Comparison of ENCODE assay signal across 9 mouse cellular contexts in genomic region chr17:12307251-12308135, GRCm38 (mm10). TPM values are rescaled to one million over a fixed set of nuclear protein-coding genes. Genes with fewer than 3 reads are reported as not detected.
A peak's percentile ranks its signal among the peaks of the same experiment; 100 is the strongest.
DNase-seq lines count a peak whose midpoint lies in the region; ATAC-seq lines count a peak whose summit lies in the region.
"Had no signal": no experiment of that assay in that cellular context is flagged by ENCODE, and none has a peak within 500 bp of the region (broad histone marks: within the 10 kb centered on the region; RNA-seq: fewer than 3 reads in every experiment).

No protein-coding gene starts in this region.

- intact Hi-C loops in left cerebral cortex, postnatal 36 days (cut with DNase I): no loop called here

- WGBS in embryonic facial prominence, embryonic 13.5 days: 68% methylated on average over 20 of the region's 20 CpGs
- WGBS in embryonic facial prominence, embryonic 10.5 days: 74% methylated on average over 20 of the region's 20 CpGs
- 79% methylated on average over 20 of the region's 20 CpGs for WGBS in midbrain, embryonic 15.5 days
- 83% methylated on average over 20 of the region's 20 CpGs for WGBS in midbrain, embryonic 13.5 days
- WGBS in liver, embryonic 16.5 days (ENCODE audit: insufficient replicate concordance): 27% methylated on average over 20 of the region's 20 CpGs

- H3K4me3 ChIP-seq in embryonic facial prominence, embryonic 13.5 days: no peak overlapping the region
- H3K4me3 ChIP-seq in embryonic facial prominence, embryonic 10.5 days: no peak overlapping the region
- no peak overlapping the region for H3K4me3 ChIP-seq in midbrain, embryonic 15.5 days
- no peak overlapping the region for H3K4me3 ChIP-seq in midbrain, embryonic 13.5 days (replicated peaks)
- H3K4me3 ChIP-seq in liver, embryonic 16.5 days (ENCODE audit: low read depth, low read length): no peak overlapping the region
- H3K4me3 ChIP-seq: myocyte had no signal

- no peak overlapping the region for H3K9ac ChIP-seq in embryonic facial prominence, embryonic 13.5 days
- no peak overlapping the region for H3K9ac ChIP-seq in midbrain, embryonic 15.5 days
- no peak overlapping the region for H3K9ac ChIP-seq in midbrain, embryonic 13.5 days (replicated peaks)
- H3K9ac ChIP-seq in liver, embryonic 16.5 days (ENCODE audit: low read depth, low read length): no peak overlapping the region

- ATAC-seq in embryonic facial prominence, embryonic 13.5 days (ENCODE audit: insufficient number of reproducible peaks, insufficient read depth, low FRiP score, low TSS enrichment, low read depth): no peak
- ATAC-seq in midbrain, embryonic 15.5 days (replicated peaks): 0 out of 2 replicates have a peak, but pooled peaks have one; percentile 42
- ATAC-seq in midbrain, embryonic 13.5 days: no peak
- ATAC-seq in liver, embryonic 16.5 days (ENCODE audit: low read depth): no peak

- no peaks in the 10 kb centered on the region for H3K27me3 ChIP-seq in embryonic facial prominence, embryonic 13.5 days
- H3K27me3 ChIP-seq in embryonic facial prominence, embryonic 10.5 days (replicated peaks; ENCODE audit: low read depth, poor library complexity, severe bottlenecking): no peaks in the 10 kb centered on the region
- no peaks in the 10 kb centered on the region for H3K27me3 ChIP-seq in midbrain, embryonic 15.5 days (replicated peaks)
- no peaks in the 10 kb centered on the region for H3K27me3 ChIP-seq in midbrain, embryonic 13.5 days
- H3K27me3 ChIP-seq in liver, embryonic 16.5 days (ENCODE audit: control insufficient read depth, insufficient read depth, low read depth, low read length): no peaks in the 10 kb centered on the region

- no peak overlapping the region for H3K4me2 ChIP-seq in embryonic facial prominence, embryonic 13.5 days
- no peak overlapping the region for H3K4me2 ChIP-seq in midbrain, embryonic 15.5 days
- no peak overlapping the region for H3K4me2 ChIP-seq in midbrain, embryonic 13.5 days (replicated peaks)
- H3K4me2 ChIP-seq in liver, embryonic 16.5 days (ENCODE audit: low read depth, low read length): 0 out of 2 replicates have a peak overlapping the region, but pooled peaks have one; percentile 13

- H3K9me3 ChIP-seq in embryonic facial prominence, embryonic 13.5 days: no peaks in the 10 kb centered on the region
- no peaks in the 10 kb centered on the region for H3K9me3 ChIP-seq in embryonic facial prominence, embryonic 10.5 days
- H3K9me3 ChIP-seq in midbrain, embryonic 15.5 days: no peaks in the 10 kb centered on the region
- no peaks in the 10 kb centered on the region for H3K9me3 ChIP-seq in midbrain, embryonic 13.5 days
- no peaks in the 10 kb centered on the region for H3K9me3 ChIP-seq in liver, embryonic 16.5 days (replicated peaks; ENCODE audit: control insufficient read depth, low read length)

- DNase-seq in embryonic facial prominence, embryonic 10.5 days (ENCODE audit: low spot score): no peak
- DNase-seq in thymus, postnatal 10 days (ENCODE audit: low spot score in 2 of 2): peak; percentile 60 to 65
- DNase-seq in left cerebral cortex, postnatal 36 days (ENCODE audit: low spot score in 2 of 2): no peak
- no peak for DNase-seq in right cerebral cortex, adult 18-20 months

- H3K36me3 ChIP-seq in embryonic facial prominence, embryonic 13.5 days: no peaks in the 10 kb centered on the region
- H3K36me3 ChIP-seq in embryonic facial prominence, embryonic 10.5 days (replicated peaks): no peaks in the 10 kb centered on the region
- H3K36me3 ChIP-seq in midbrain, embryonic 15.5 days (replicated peaks): no peaks in the 10 kb centered on the region
- H3K36me3 ChIP-seq in midbrain, embryonic 13.5 days: no peaks in the 10 kb centered on the region
- no peaks in the 10 kb centered on the region for H3K36me3 ChIP-seq in liver, embryonic 16.5 days (ENCODE audit: control insufficient read depth, insufficient read depth)

- H3K4me1 ChIP-seq in embryonic facial prominence, embryonic 13.5 days: peaks cover 50% of the 10 kb centered on the region
- peaks cover 28% of the 10 kb centered on the region for H3K4me1 ChIP-seq in embryonic facial prominence, embryonic 10.5 days
- H3K4me1 ChIP-seq in midbrain, embryonic 15.5 days: no peaks in the 10 kb centered on the region
- peaks cover 7% of the 10 kb centered on the region for H3K4me1 ChIP-seq in midbrain, embryonic 13.5 days (replicated peaks)
- H3K4me1 ChIP-seq in liver, embryonic 16.5 days (ENCODE audit: control insufficient read depth, low read depth, low read length): peaks cover 11% of the 10 kb centered on the region

- peak overlapping the region; percentile 16; the same call in 1 of the 2 replicates for H3K27ac ChIP-seq in embryonic facial prominence, embryonic 13.5 days
- no peak overlapping the region for H3K27ac ChIP-seq in embryonic facial prominence, embryonic 10.5 days (replicated peaks)
- H3K27ac ChIP-seq in midbrain, embryonic 15.5 days: no peak overlapping the region
- no peak overlapping the region for H3K27ac ChIP-seq in midbrain, embryonic 13.5 days
- no peak overlapping the region for H3K27ac ChIP-seq in liver, embryonic 16.5 days (ENCODE audit: low read length)

RNA-seq across cellular contexts. Expression of gene Map3k4, which starts 11.1 kb away (rescaled TPM):
- 47.0 and 50.4 TPM in 2 replicates for polyA plus RNA-seq in embryonic facial prominence, embryonic 13.5 days (2015; fragmentation: Nextera tagmentation; extraction: Ambion mirVana)
- polyA plus RNA-seq in embryonic facial prominence, embryonic 10.5 days (2016; fragmentation: Nextera tagmentation; extraction: Ambion mirVana): 49.1 and 51.4 TPM in 2 replicates
- 38.8 and 50.8 TPM in 2 replicates for polyA plus RNA-seq in midbrain, embryonic 15.5 days (2015; fragmentation: Nextera tagmentation; extraction: Ambion mirVana)
- 43.8 and 48.5 TPM in 2 replicates for polyA plus RNA-seq in midbrain, embryonic 13.5 days (2015; fragmentation: Nextera tagmentation; extraction: Ambion mirVana)
- 9.5 and 9.9 TPM in 2 replicates for polyA plus RNA-seq in liver, embryonic 16.5 days (2015; fragmentation: Nextera tagmentation; extraction: Ambion mirVana)
- total RNA-seq in left cerebral cortex, postnatal 36 days (2021): 10 to 100 TPM; 45.1 to 54.7 TPM

Comparison
In these comparisons a context has a peak if more than half of its experiments do, and no peak if none do; other contexts are left out.
1. DNase-seq: peak in thymus, postnatal 10 days (2 of 2); none in embryonic facial prominence, embryonic 10.5 days (single experiment), left cerebral cortex, postnatal 36 days (0 of 2) and right cerebral cortex, adult 18-20 months (single experiment).